Mouse (Mus musculus) forebrain, embryonic 11.5 days (tissue): Measurements from ENCODE around the gene Prkag2. TPM values are rescaled to one million over a fixed set of nuclear protein-coding genes. Genes with fewer than 3 reads are reported as not detected.

Source experiments
- ATAC-seq: fragments of 200-750 bp; cut with Nextera tagmentation; replicated peaks from 2 replicates; pipeline ENCODE4 v1.8.0; 2017; ENCODE audit warnings: moderate TSS enrichment; ENCODE audit not compliant: low FRiP score
- DNase-seq: peaks from one replicate; pipeline ENCODE4 v3.0.0-alpha.2; 2017; ENCODE audit warnings: low spot score
- H3K27ac ChIP-seq: fragments of 300-500 bp; sonication (generic); 2 replicates; pipeline ENCODE4 v1.5.1; 2014; ENCODE audit warnings: low read depth, low read length
- H3K27me3 ChIP-seq: fragments of 300-500 bp; sonication (generic); 2 replicates; pipeline ENCODE4 v1.6.1; 2014; ENCODE audit warnings: mild to moderate bottlenecking, low read length, mixed read lengths; ENCODE audit not compliant: control insufficient read depth, insufficient read depth
- H3K36me3 ChIP-seq: fragments of 300-500 bp; sonication (generic); 2 replicates; pipeline ENCODE4 v1.6.1; 2014; ENCODE audit warnings: mild to moderate bottlenecking, low read length, moderate library complexity, mixed read lengths; ENCODE audit not compliant: control insufficient read depth, insufficient read depth
- H3K4me1 ChIP-seq: fragments of 300-500 bp; sonication (generic); replicated peaks from 2 replicates; pipeline ENCODE4 v1.6.1; 2014; ENCODE audit warnings: low read length, mixed read lengths; ENCODE audit not compliant: control insufficient read depth, insufficient read depth
- H3K4me2 ChIP-seq: fragments of 300-500 bp; sonication (generic); 2 replicates; pipeline ENCODE4 v1.6.1; 2014; ENCODE audit warnings: low read depth, mild to moderate bottlenecking, low read length, moderate library complexity, mixed read lengths; ENCODE audit not compliant: severe bottlenecking
- H3K4me3 ChIP-seq: fragments of 300-500 bp; sonication (generic); 2 replicates; pipeline ENCODE4 v1.5.1; 2014; ENCODE audit warnings: low read depth, low read length
- H3K9ac ChIP-seq: fragments of 300-500 bp; sonication (generic); 2 replicates; pipeline ENCODE4 v1.6.1; 2014; ENCODE audit warnings: low read length
- H3K9me3 ChIP-seq: fragments of 300-500 bp; sonication (generic); 2 replicates; pipeline ENCODE4 v1.6.1; 2016; ENCODE audit warnings: low read length, mixed read lengths; ENCODE audit not compliant: control insufficient read depth
- WGBS: fragments of 180-500 bp; shearing (Covaris S2); extraction: QIAGEN DNeasy Blood & Tissue Kit; methylation state at CpG from one replicate; pipeline ENCODE4 v1.1.7; 2014; 5-methylcytosine and 5-hydroxymethylcytosine counted together
- polyA plus RNA-seq: library from polyadenylated mRNA; unstranded; fragments of >200 nt; fragmentation: Nextera tagmentation; extraction: Ambion mirVana; gene quantifications from 2 replicates; pipeline ENCODE4 v1.2.1, GENCODE M21; 2014

Prkag2 gene
- polyA plus RNA-seq, 1 experiment from 2014 or later = 54.4 TPM

DNA sequence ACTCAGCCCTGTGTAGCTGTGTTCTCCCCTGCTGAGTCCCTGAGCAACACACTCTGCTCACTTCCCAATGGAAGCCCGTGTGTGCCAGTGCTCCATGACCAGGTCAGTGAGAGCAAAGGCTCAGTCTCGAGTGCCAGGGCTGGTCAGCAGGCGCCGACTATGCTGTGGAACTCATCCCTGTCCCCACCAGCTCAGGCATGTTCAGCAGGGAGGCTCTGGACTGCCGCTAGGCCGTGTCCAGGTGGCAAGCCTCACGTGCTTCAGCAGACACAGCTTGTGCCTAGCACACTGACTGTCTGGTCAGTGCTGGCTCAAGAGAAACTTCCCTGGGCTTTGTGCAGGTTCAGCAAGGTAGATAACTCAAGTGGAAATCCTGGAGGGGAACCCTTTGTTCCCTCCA, 143.6 kb downstream of the Prkag2 start:
- H3K4me1 ChIP-seq = no peaks in the 10 kb centered on the region
- H3K27ac ChIP-seq = no peak overlapping the region
- no peaks in the 10 kb centered on the region for H3K9me3 ChIP-seq
- WGBS = 89% methylated on average over 7 of the region's 7 CpGs
- H3K36me3 ChIP-seq = no peaks in the 10 kb centered on the region
- no peak overlapping the region for H3K9ac ChIP-seq
- no peak overlapping the region for H3K4me2 ChIP-seq
- ATAC-seq (no peak), DNase-seq (no peak)
- H3K27me3 ChIP-seq = no peaks in the 10 kb centered on the region
- no peak overlapping the region for H3K4me3 ChIP-seq

- 76% methylated on average over 16 of the region's 16 CpGs for WGBS
- Histone ChIP-seq H3K4me3 (no peak overlapping the region), H3K36me3 (no peaks in the 10 kb centered on the region), H3K27me3 (no peaks in the 10 kb centered on the region), H3K4me1 (no peaks in the 10 kb centered on the region), H3K27ac (no peak overlapping the region), H3K9ac (no peak overlapping the region), H3K9me3 (no peaks in the 10 kb centered on the region), H3K4me2 (no peak overlapping the region)
- ATAC-seq (no peak), DNase-seq (no peak)
Measured at GRCm38 (mm10) chr5:24952842-24953741, 147.3 kb downstream of the Prkag2 start.

- no peaks in the 10 kb centered on the region for H3K27me3 ChIP-seq
- no peaks in the 10 kb centered on the region for H3K9me3 ChIP-seq
- ATAC-seq (no peak), DNase-seq (no peak)
- H3K36me3 ChIP-seq = no peaks in the 10 kb centered on the region
- no peaks in the 10 kb centered on the region for H3K4me1 ChIP-seq
- no peak overlapping the region for H3K4me2 ChIP-seq
- no peak overlapping the region for H3K4me3 ChIP-seq
- 75% methylated on average over 6 of the region's 6 CpGs for WGBS
- no peak overlapping the region for H3K27ac ChIP-seq
- no peak overlapping the region for H3K9ac ChIP-seq
Measured at GRCm38 (mm10) chr5:24952212-24952611, 148.2 kb downstream of the Prkag2 start.

DNA sequence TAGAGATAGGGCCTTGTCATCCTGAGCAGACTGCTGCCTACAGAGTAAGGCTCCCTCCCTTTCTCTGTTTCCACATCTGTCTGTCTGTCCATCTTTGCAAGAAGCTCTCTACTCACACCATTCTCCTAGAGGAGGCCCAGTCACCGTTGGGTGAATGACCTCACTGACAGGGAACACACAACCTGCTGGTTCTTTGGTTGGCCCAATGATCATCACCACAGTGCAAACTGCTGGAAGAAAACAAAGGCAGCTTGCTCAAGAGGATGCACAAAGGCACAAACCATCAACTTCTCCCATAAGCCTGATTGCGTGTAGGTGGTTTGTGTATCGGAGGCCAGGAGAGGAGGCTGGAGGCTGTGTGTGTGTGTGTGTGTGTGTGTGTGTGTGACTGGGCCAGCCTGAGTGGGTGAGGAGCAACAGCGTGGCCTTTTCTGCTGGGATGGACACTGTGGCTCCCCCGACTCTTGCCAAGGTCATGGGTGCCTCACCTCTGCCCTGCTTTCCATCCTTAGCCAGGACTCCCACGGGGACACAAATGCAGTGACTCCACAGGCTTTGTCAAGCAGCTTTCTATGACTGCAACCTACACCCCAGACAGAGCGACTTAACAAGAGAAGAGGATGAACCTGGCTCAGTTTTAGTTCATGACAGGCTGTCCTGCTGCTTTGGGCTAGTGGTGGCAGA, 149.4 kb downstream of the Prkag2 start:
- ATAC-seq = no peak
- Histone ChIP-seq H3K4me1 (no peaks in the 10 kb centered on the region), H3K36me3 (no peaks in the 10 kb centered on the region), H3K9me3 (no peaks in the 10 kb centered on the region), H3K27me3 (no peaks in the 10 kb centered on the region), H3K27ac (no peak overlapping the region), H3K4me3 (no peak overlapping the region), H3K4me2 (no peak overlapping the region), H3K9ac (no peak overlapping the region)
- 80% methylated on average over 7 of the region's 7 CpGs for WGBS
- DNase-seq = no peak

GRCm38 (mm10) chr5:24950039-24950438, 150.4 kb downstream of the Prkag2 start:
- H3K9me3 ChIP-seq = no peaks in the 10 kb centered on the region
- WGBS = 90% methylated on average over 6 of the region's 6 CpGs
- no peak for ATAC-seq
- H3K4me2 ChIP-seq = no peak overlapping the region
- no peak overlapping the region for H3K4me3 ChIP-seq
- H3K9ac ChIP-seq = no peak overlapping the region
- H3K36me3 ChIP-seq = no peaks in the 10 kb centered on the region
- H3K27me3 ChIP-seq = no peaks in the 10 kb centered on the region
- no peak for DNase-seq
- no peak overlapping the region for H3K27ac ChIP-seq
- no peaks in the 10 kb centered on the region for H3K4me1 ChIP-seq

DNA sequence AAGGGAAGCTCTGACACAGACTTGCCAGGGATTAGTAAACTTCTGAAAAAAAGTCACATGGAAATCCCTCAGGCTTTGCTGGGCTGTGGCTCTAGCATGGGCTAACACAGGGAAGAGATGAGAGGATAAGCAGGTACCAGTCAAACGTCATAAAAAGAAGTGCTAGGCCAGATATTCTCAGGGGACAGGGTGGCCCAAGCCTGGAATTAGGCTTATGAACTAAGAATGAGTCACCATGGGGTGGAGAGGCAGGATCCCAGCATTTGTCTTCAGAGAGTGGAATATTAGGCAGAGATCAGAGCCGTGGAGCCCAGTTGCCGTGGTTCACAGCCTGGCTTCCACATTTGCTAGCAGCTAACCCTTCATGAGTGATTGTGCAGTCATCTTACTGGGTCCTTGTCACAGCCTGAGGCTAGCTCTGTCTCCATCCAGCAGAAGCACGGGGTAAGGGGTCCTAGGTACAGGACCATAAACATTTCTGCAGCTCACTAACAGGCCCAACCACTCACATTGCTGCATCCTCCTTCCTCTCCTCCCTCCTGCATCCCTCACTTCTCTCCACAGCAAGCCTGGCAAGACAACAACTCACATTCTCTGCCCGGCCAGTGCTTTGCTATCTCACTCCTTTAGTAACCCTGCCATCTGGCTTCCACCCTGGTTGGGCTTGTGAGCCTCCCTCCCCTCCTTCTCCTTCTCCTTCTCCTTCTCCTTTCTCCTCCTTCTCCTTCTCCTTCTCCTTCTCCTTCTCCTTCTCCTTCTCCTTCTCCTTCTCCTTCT, 162.2 kb downstream of the Prkag2 start:
- Histone ChIP-seq H3K4me1 (no peaks in the 10 kb centered on the region), H3K4me2 (no peak overlapping the region), H3K4me3 (no peak overlapping the region), H3K36me3 (no peaks in the 10 kb centered on the region), H3K9me3 (no peaks in the 10 kb centered on the region; the same call in 1 of the 2 replicates), H3K27me3 (no peaks in the 10 kb centered on the region), H3K9ac (no peak overlapping the region), H3K27ac (no peak overlapping the region)
- DNase-seq (no peak), ATAC-seq (no peak)
- WGBS = 76% methylated on average over 5 of the region's 5 CpGs

GRCm38 (mm10) chr5:24936451-24936850, 164.0 kb downstream of the Prkag2 start:
- H3K9me3 ChIP-seq = no peaks in the 10 kb centered on the region; the same call in 1 of the 2 replicates
- H3K9ac ChIP-seq = no peak overlapping the region
- WGBS = 80% methylated on average over 8 of the region's 8 CpGs
- no peak overlapping the region for H3K4me3 ChIP-seq
- H3K4me1 ChIP-seq = no peaks in the 10 kb centered on the region
- ATAC-seq (no peak), DNase-seq (no peak)
- no peaks in the 10 kb centered on the region for H3K36me3 ChIP-seq
- no peak overlapping the region for H3K4me2 ChIP-seq
- H3K27me3 ChIP-seq = no peaks in the 10 kb centered on the region
- H3K27ac ChIP-seq = no peak overlapping the region

GRCm38 (mm10) chr5:24935446-24935845, 165.0 kb downstream of the Prkag2 start:
- no peaks in the 10 kb centered on the region; the same call in 1 of the 2 replicates for H3K9me3 ChIP-seq
- ATAC-seq (no peak), DNase-seq (no peak)
- no peak overlapping the region for H3K4me3 ChIP-seq
- WGBS = 75% methylated on average over 10 of the region's 10 CpGs
- no peaks in the 10 kb centered on the region for H3K4me1 ChIP-seq
- H3K9ac ChIP-seq = no peak overlapping the region
- no peaks in the 10 kb centered on the region for H3K27me3 ChIP-seq
- no peak overlapping the region for H3K4me2 ChIP-seq
- H3K27ac ChIP-seq = no peak overlapping the region
- H3K36me3 ChIP-seq = no peaks in the 10 kb centered on the region
